Mouse (Mus musculus): ENCODE measurements at regions not wholly inside any gene's neighbourhood (a gene's known extent, or its start where the extent isn't known, plus 50 kb on each side); places are given as distances from the start of the nearest gene placed in this dataset.

GRCm38 (mm10) chr10:53443443-53443842 is 63.7 kb upstream of the Cep85l start:
- TF ChIP-seq TAL1 (IDR thresholded peaks at IDR 0.05; ENCODE audit: low read length) (no peak), GATA1 (IDR thresholded peaks at IDR 0.05; ENCODE audit: low read length) (no peak)

Measured in erythroblast, embryonic 14.5 days (primary cell).